Mouse (Mus musculus) monocyte, adult 5-6 weeks (primary cell): ENCODE measurements around the gene Gripap1. TPM values are rescaled to one million over a fixed set of nuclear protein-coding genes. Genes with fewer than 3 reads are reported as not detected.

ENCODE experiments used
- ATAC-seq: fragments of 153-309, 156-312 bp; replicated peaks from 2 replicates; pipeline ENCODE4 v1.8.0; 2017; ENCODE audit warnings: mild to moderate bottlenecking; ENCODE audit not compliant: low TSS enrichment, insufficient number of reproducible peaks, severe bottlenecking, poor library complexity, low FRiP score
- total RNA-seq: library from RNA; stranded (forward); fragments of 200-1000, 200-491, 200-594 nt; gene quantifications from 3 replicates; pipeline ENCODE4 v1.2.3, GENCODE M21; 2017

Gripap1 gene
- total RNA-seq: 67.2 to 156 TPM (median 123 TPM) in 3 replicates

GRCm38 (mm10) chrX:7789542-7790136 is at the start of gene Gripap1:
Gene Gripap1, plus strand, starts transcription at chrX:7789765.
- ATAC-seq: peak; percentile 86

- no peak for ATAC-seq
Measured at GRCm38 (mm10) chrX:7740082-7740819, 49.3 kb upstream of the Gripap1 start.

GRCm38 (mm10) chrX:7741103-7741502 is 48.5 kb upstream of the Gripap1 start:
- no peak for ATAC-seq

- no peak for ATAC-seq
Measured at GRCm38 (mm10) chrX:7743470-7743869, 46.1 kb upstream of the Gripap1 start.

GRCm38 (mm10) chrX:7744940-7745339 is 44.6 kb upstream of the Gripap1 start:
- ATAC-seq: no peak

GRCm38 (mm10) chrX:7745429-7745828 is 44.1 kb upstream of the Gripap1 start:
- ATAC-seq: no peak

GRCm38 (mm10) chrX:7750432-7751116 is 39.0 kb upstream of the Gripap1 start, which contains the start of gene Ccdc120:
Gene Ccdc120, minus strand, starts transcription at chrX:7750905.
- ATAC-seq: no peak

GRCm38 (mm10) chrX:7753627-7754026 is 35.9 kb upstream of the Gripap1 start:
- ATAC-seq: peak; percentile 63; the same call in 1 of the 2 replicates

- peak; percentile 98 for ATAC-seq
Measured at GRCm38 (mm10) chrX:7762137-7762920, 27.2 kb upstream of the Gripap1 start, which contains the start of gene Tfe3. Gene Tfe3, plus strand, starts transcription at chrX:7762560.

- ATAC-seq: no peak
Measured at GRCm38 (mm10) chrX:7762921-7763197, 26.7 kb upstream of the Gripap1 start.

GRCm38 (mm10) chrX:7763631-7764393 is 25.8 kb upstream of the Gripap1 start:
- peak; percentile 36; the same call in 1 of the 2 replicates for ATAC-seq

GRCm38 (mm10) chrX:7764657-7765280 is 24.8 kb upstream of the Gripap1 start:
- ATAC-seq: no peak

GRCm38 (mm10) chrX:7765281-7765670 is 24.3 kb upstream of the Gripap1 start:
- ATAC-seq: no peak

GRCm38 (mm10) chrX:7765764-7766163 is 23.8 kb upstream of the Gripap1 start:
- ATAC-seq: no peak

GRCm38 (mm10) chrX:7769302-7770017 is 20.1 kb upstream of the Gripap1 start:
- ATAC-seq: no peak

- no peak for ATAC-seq
Measured at GRCm38 (mm10) chrX:7772766-7773165, 16.8 kb upstream of the Gripap1 start.

- ATAC-seq: no peak
Measured at GRCm38 (mm10) chrX:7775501-7776205, 13.9 kb upstream of the Gripap1 start.
